In genomic region chr12:89260076-89260475, GRCm38 (mm10) we compare ENCODE assay signal across 32 mouse cellular contexts.
DNase-seq lines count a peak whose midpoint lies in the region; ATAC-seq and TF ChIP-seq lines count a peak whose summit lies in the region.
"Had no signal": no experiment of that assay in that cellular context is flagged by ENCODE, and none has a peak within 500 bp of the region (broad histone marks: within the 10 kb centered on the region; RNA-seq: fewer than 3 reads in every experiment).

No protein-coding gene starts in this region.

- WGBS in hindbrain, embryonic 13.5 days = 87% methylated on average over 24 of the region's 24 CpGs

- H3K4me3 ChIP-seq in ES-E14 (ENCODE audit: insufficient read depth in 1 of 2, low read depth in 1 of 2, low read length in 2 of 2, poor library complexity in 1 of 2, severe bottlenecking in 1 of 2) = peak overlapping the region; percentile 32 to 48; a peak in 3 of 4 replicates
- H3K4me3 ChIP-seq in hindbrain, embryonic 13.5 days = no peak overlapping the region
- H3K4me3 ChIP-seq: embryonic facial prominence, embryonic 15.5 days; forebrain, embryonic 12.5 days; heart, embryonic 10.5 days; heart, embryonic 15.5 days; limb, embryonic 12.5 days; liver, embryonic 15.5 days; midbrain, embryonic 12.5 days; myocyte; neural tube, embryonic 12.5 days had no signal

- H3K36me3 ChIP-seq in ES-E14 (ENCODE audit: control insufficient read depth, insufficient read depth, low read length, poor library complexity, severe bottlenecking) = no peaks in the 10 kb centered on the region
- peaks cover 5% of the 10 kb centered on the region for H3K36me3 ChIP-seq in hindbrain, embryonic 13.5 days
- H3K36me3 ChIP-seq: embryonic facial prominence, embryonic 15.5 days; heart, embryonic 10.5 days; heart, embryonic 15.5 days; limb, embryonic 12.5 days; liver, embryonic 15.5 days; midbrain, embryonic 12.5 days; neural tube, embryonic 12.5 days had no signal

- no peaks in the 10 kb centered on the region for H3K27me3 ChIP-seq in hindbrain, embryonic 13.5 days
- H3K27me3 ChIP-seq: embryonic facial prominence, embryonic 15.5 days; forebrain, embryonic 12.5 days; heart, embryonic 15.5 days; limb, embryonic 12.5 days; liver, embryonic 15.5 days; midbrain, embryonic 12.5 days; neural tube, embryonic 12.5 days; Patski had no signal

- no peak overlapping the region for H3K27ac ChIP-seq in ES-E14 (ENCODE audit: insufficient read depth, low read depth, low read length, poor library complexity, severe bottlenecking)
- H3K27ac ChIP-seq in hindbrain, embryonic 13.5 days = no peak overlapping the region
- H3K27ac ChIP-seq: embryonic facial prominence, embryonic 15.5 days; forebrain, embryonic 12.5 days; heart, embryonic 10.5 days; heart, embryonic 15.5 days; hindbrain, embryonic 14.5 days; limb, embryonic 12.5 days; liver, embryonic 15.5 days; midbrain, embryonic 12.5 days; neural tube, embryonic 12.5 days had no signal

- H3K9me3 ChIP-seq in ES-E14 (ENCODE audit: control insufficient read depth, insufficient read depth, low read depth, low read length) = no peaks in the 10 kb centered on the region
- no peaks in the 10 kb centered on the region for H3K9me3 ChIP-seq in hindbrain, embryonic 13.5 days
- H3K9me3 ChIP-seq: embryonic facial prominence, embryonic 15.5 days; forebrain, embryonic 12.5 days; heart, embryonic 10.5 days; heart, embryonic 15.5 days; limb, embryonic 12.5 days; liver, embryonic 15.5 days; midbrain, embryonic 12.5 days; neural tube, embryonic 12.5 days had no signal

- in situ Hi-C loops in ES-E14 (cut with MboI; ENCODE audit: low sequenced_read_pairs in 2 of 2, unreplicated experiment in 2 of 2) = no loop called here

- no peak for ATAC-seq in hindbrain, embryonic 13.5 days (ENCODE audit: low FRiP score)
- ATAC-seq: CD4-positive, CD25-positive, alpha-beta regulatory T cell, adult 4 months; forebrain, postnatal 0 days; intestine, postnatal 0 days; Patski had no signal

- H3K9ac ChIP-seq in ES-E14 (ENCODE audit: insufficient read depth, low read depth, low read length, poor library complexity, severe bottlenecking) = no peak overlapping the region
- no peak overlapping the region for H3K9ac ChIP-seq in hindbrain, embryonic 13.5 days
- H3K9ac ChIP-seq: embryonic facial prominence, embryonic 15.5 days; forebrain, embryonic 12.5 days; forebrain, postnatal 0 days; heart, embryonic 15.5 days; hindbrain, embryonic 14.5 days; limb, embryonic 12.5 days; liver, embryonic 15.5 days; lung, embryonic 14.5 days; midbrain, embryonic 12.5 days; neural tube, embryonic 12.5 days had no signal

- H3K4me1 ChIP-seq in ES-E14 (ENCODE audit: control insufficient read depth in 2 of 2, insufficient read depth in 2 of 2, low read length in 2 of 2, poor library complexity in 1 of 2) = no peaks in the 10 kb centered on the region; a peak in 1 of 4 replicates
- peaks cover 19% of the 10 kb centered on the region for H3K4me1 ChIP-seq in hindbrain, embryonic 13.5 days (replicated peaks)
- H3K4me1 ChIP-seq: embryonic facial prominence, embryonic 15.5 days; heart, embryonic 10.5 days; heart, embryonic 15.5 days; limb, embryonic 12.5 days; liver, embryonic 15.5 days; neural tube, embryonic 12.5 days had no signal

- peak; percentile 87 for DNase-seq in heart, adult 11 months
- DNase-seq in heart, postnatal 10 days = no peak
- DNase-seq in right cerebral cortex, postnatal 4 days = peak; percentile 4
- DNase-seq in right cerebral cortex, postnatal 36 days (ENCODE audit: low spot score in 2 of 2) = no peak
- peak; percentile 7 for DNase-seq in ES-E14 (ENCODE audit: low read depth, low spot score)
- no peak for DNase-seq in frontal cortex, postnatal 14 days (ENCODE audit: low spot score in 2 of 2)
- DNase-seq: adrenal gland, postnatal 25 days; forebrain, postnatal 0 days; gastrocnemius, postnatal 10 days; heart, postnatal 36 days; kidney, adult 9 months; kidney, postnatal 14 days; layer of hippocampus, adult 9-11 months; lung, embryonic 14.5 days; right cerebral cortex, adult 18-20 months; spleen, adult 18-20 months; thymus, adult 2 months; thymus, postnatal 36 days had no signal

- intact Hi-C loops in heart, postnatal 10 days (cut with DNase I) = no loop called here

- H3K4me2 ChIP-seq in hindbrain, embryonic 13.5 days = no peak overlapping the region
- H3K4me2 ChIP-seq: embryonic facial prominence, embryonic 15.5 days; forebrain, embryonic 12.5 days; heart, embryonic 15.5 days; hindbrain, embryonic 14.5 days; limb, embryonic 12.5 days; liver, embryonic 15.5 days; lung, embryonic 14.5 days; midbrain, embryonic 12.5 days; neural tube, embryonic 12.5 days had no signal

TF ChIP-seq in ES-E14, 5 proteins besides CTCF, POLR2A, EP300 and RAD21:
- TF ChIP-seq ZC3H11A (IDR thresholded peaks at IDR 0.05; ENCODE audit: borderline replicate concordance, low read depth, low read length) = no peak
- TF ChIP-seq CHD2 (IDR thresholded peaks at IDR 0.05; ENCODE audit: low read depth, low read length) = no peak
- TF ChIP-seq HCFC1 (IDR thresholded peaks at IDR 0.05; ENCODE audit: borderline replicate concordance, insufficient read depth, low read length) = no peak
- no peak for TF ChIP-seq ZNF384 (IDR thresholded peaks at IDR 0.05; ENCODE audit: low read depth, low read length)
- TF ChIP-seq MAFK (IDR thresholded peaks at IDR 0.05; ENCODE audit: insufficient read depth, low read depth, low read length) = no peak
TF ChIP-seq in ES-E14: peak in this region for 0.

Comparison
In these comparisons a context has a peak if more than half of its experiments do, and no peak if none do; other contexts are left out.
1. DNase-seq: peak in heart, adult 11 months (single experiment), right cerebral cortex, postnatal 4 days (single experiment) and ES-E14 (single experiment); none in heart, postnatal 10 days (0 of 2), right cerebral cortex, postnatal 36 days (0 of 2) and frontal cortex, postnatal 14 days (0 of 2).